Mouse (Mus musculus) kidney, embryonic 14.5 days (tissue): Measurements from ENCODE around the gene Gm5622. TPM values are rescaled to one million over a fixed set of nuclear protein-coding genes. Genes with fewer than 3 reads are reported as not detected.

Experiments used
- polyA plus RNA-seq: library from polyadenylated mRNA; unstranded; fragments of >200 nt; fragmentation: Nextera tagmentation; extraction: Ambion mirVana; gene quantifications from 2 replicates; pipeline ENCODE4 v1.2.1, GENCODE M21; 2014

The Gm5622 gene
- polyA plus RNA-seq, 1 experiment from 2014 or later = not detected

Other genes with a start within 250 kb of the Gm5622 start
- gene Gm7247, start 191.0 kb upstream of the Gm5622 start, polyA plus RNA-seq = not detected in 2 replicates
- gene Vmn2r88, start 142.0 kb upstream of the Gm5622 start, polyA plus RNA-seq = not detected in 2 replicates
- gene Vmn2r89, start 100.9 kb upstream of the Gm5622 start, polyA plus RNA-seq = not detected in 2 replicates
- gene Gm17175, start 21.3 kb downstream of the Gm5622 start, polyA plus RNA-seq = not detected in 2 replicates
- not detected in 2 replicates for gene Gm17174, start 39.3 kb downstream of the Gm5622 start, polyA plus RNA-seq
- gene Gm17078, start 58.5 kb downstream of the Gm5622 start, polyA plus RNA-seq = not detected in 2 replicates
- gene Gm4181, start 82.9 kb downstream of the Gm5622 start, polyA plus RNA-seq = not detected in 2 replicates
- gene Gm17079, start 142.7 kb downstream of the Gm5622 start, polyA plus RNA-seq = not detected in 2 replicates
- gene Gm5800, start 164.4 kb downstream of the Gm5622 start, polyA plus RNA-seq = not detected in 2 replicates
- not detected in 2 replicates for gene Ang4, start 220.8 kb downstream of the Gm5622 start, polyA plus RNA-seq
- gene AY358078, start 247.3 kb downstream of the Gm5622 start, polyA plus RNA-seq = not detected in 2 replicates